Mouse (Mus musculus): ENCODE data around the gene Rbfox3. TPM values are rescaled to one million over a fixed set of nuclear protein-coding genes. Genes with fewer than 3 reads are reported as not detected.
A peak's percentile ranks its signal among the peaks of the same experiment; 100 is the strongest.

Gene Rbfox3
- total and polyA plus RNA-seq, 2 experiments from 2014 or later, result 52.6 to 76.8 TPM

DNA sequence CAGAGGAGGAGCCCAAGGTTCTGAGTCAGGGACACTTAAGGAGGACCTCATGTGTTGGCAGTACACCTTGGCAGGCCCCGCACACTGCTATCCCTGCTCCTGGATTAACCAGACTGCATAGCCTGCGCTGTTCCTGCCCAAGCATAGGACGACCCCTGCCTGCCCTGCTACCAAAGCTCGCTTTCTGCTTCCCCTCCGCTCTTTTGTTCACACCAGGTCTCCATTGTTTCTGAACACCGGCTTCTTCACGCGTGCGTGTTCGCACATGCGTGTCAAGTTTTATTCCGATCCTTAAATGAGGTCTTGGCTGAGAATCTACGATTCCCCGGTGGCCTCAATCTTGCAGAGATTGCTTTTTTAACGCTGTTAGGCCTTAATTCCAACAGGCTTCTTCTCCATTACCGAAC, 20.4 kb downstream of the Rbfox3 start:
- peak overlapping the region; percentile 56 for H3K27ac ChIP-seq
- H3K9ac ChIP-seq (replicated peaks; ENCODE audit: low read length), result 0 out of 2 replicates have a peak overlapping the region, but pooled peaks have one; percentile 17
- no peaks in the 10 kb centered on the region for H3K27me3 ChIP-seq (ENCODE audit: insufficient read depth, low read length)
- peak; percentile 53 for ATAC-seq
- H3K4me3 ChIP-seq (ENCODE audit: low read length), result no peak overlapping the region
- DNase-seq (ENCODE audit: low spot score), result peak; percentile 59
- H3K36me3 ChIP-seq (ENCODE audit: insufficient read depth, low read length), result no peaks in the 10 kb centered on the region
- no peak overlapping the region for H3K4me2 ChIP-seq (ENCODE audit: low read depth, low read length)
- peaks cover 12% of the 10 kb centered on the region; the same call in 1 of the 2 replicates for H3K4me1 ChIP-seq (ENCODE audit: insufficient read depth, low read length)
- WGBS, result 32% methylated on average over 16 of the region's 16 CpGs
- no peaks in the 10 kb centered on the region for H3K9me3 ChIP-seq (ENCODE audit: low read length)
- no peak for TF ChIP-seq CTCF (IDR thresholded peaks at IDR 0.05; ENCODE audit: low read depth)

DNA sequence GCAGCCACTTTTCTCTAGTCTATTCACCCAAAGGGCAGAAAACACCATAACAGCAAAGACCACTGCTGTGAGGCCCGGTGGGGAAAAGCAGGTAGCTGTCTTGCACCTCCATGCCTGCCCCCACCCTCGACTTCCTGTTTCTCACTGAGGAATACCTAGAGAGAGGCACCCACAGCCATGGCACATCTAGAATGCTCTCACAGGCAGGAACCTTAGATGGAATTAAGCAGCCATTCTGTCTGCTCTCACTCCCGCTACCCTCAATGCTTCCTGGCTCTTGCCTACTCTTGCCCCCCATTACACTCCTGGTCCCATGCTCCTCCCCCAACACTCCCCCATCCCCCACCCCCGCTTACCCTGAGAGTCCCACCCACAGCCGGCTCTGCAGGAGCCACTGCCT, 20.9 kb downstream of the Rbfox3 start:
- no peak overlapping the region for H3K9ac ChIP-seq (replicated peaks; ENCODE audit: low read length)
- no peaks in the 10 kb centered on the region for H3K9me3 ChIP-seq (ENCODE audit: low read length)
- no peak for DNase-seq (ENCODE audit: low spot score)
- peak; percentile 16; the same call in 1 of the 2 replicates for ATAC-seq
- no peaks in the 10 kb centered on the region for H3K36me3 ChIP-seq (ENCODE audit: insufficient read depth, low read length)
- H3K4me3 ChIP-seq (ENCODE audit: low read length), result no peak overlapping the region
- peaks cover 12% of the 10 kb centered on the region; the same call in 1 of the 2 replicates for H3K4me1 ChIP-seq (ENCODE audit: insufficient read depth, low read length)
- H3K27ac ChIP-seq, result peak overlapping the region; percentile 56
- no peak overlapping the region for H3K4me2 ChIP-seq (ENCODE audit: low read depth, low read length)
- WGBS, result 60% methylated on average over 5 of the region's 5 CpGs
- no peak for TF ChIP-seq CTCF (IDR thresholded peaks at IDR 0.05; ENCODE audit: low read depth)
- no peaks in the 10 kb centered on the region for H3K27me3 ChIP-seq (ENCODE audit: insufficient read depth, low read length)

GRCm38 (mm10) chr11:118889500-118889899, 21.9 kb downstream of the Rbfox3 start:
- Histone ChIP-seq H3K27ac (no peak overlapping the region), H3K27me3 (ENCODE audit: insufficient read depth, low read length) (no peaks in the 10 kb centered on the region), H3K4me2 (ENCODE audit: low read depth, low read length) (no peak overlapping the region), H3K9me3 (ENCODE audit: low read length) (no peaks in the 10 kb centered on the region), H3K4me1 (ENCODE audit: insufficient read depth, low read length) (peaks cover 12% of the 10 kb centered on the region; the same call in 1 of the 2 replicates), H3K9ac (replicated peaks; ENCODE audit: low read length) (no peak overlapping the region), H3K36me3 (ENCODE audit: insufficient read depth, low read length) (no peaks in the 10 kb centered on the region), H3K4me3 (ENCODE audit: low read length) (no peak overlapping the region)
- WGBS, result 76% methylated on average over 4 of the region's 4 CpGs
- no peak for TF ChIP-seq CTCF (IDR thresholded peaks at IDR 0.05; ENCODE audit: low read depth)
- DNase-seq (ENCODE audit: low spot score) (no peak), ATAC-seq (no peak)

GRCm38 (mm10) chr11:118888426-118888825, 23.0 kb downstream of the Rbfox3 start:
- Histone ChIP-seq H3K4me2 (ENCODE audit: low read depth, low read length) (no peak overlapping the region), H3K27me3 (ENCODE audit: insufficient read depth, low read length) (no peaks in the 10 kb centered on the region), H3K27ac (no peak overlapping the region), H3K36me3 (ENCODE audit: insufficient read depth, low read length) (no peaks in the 10 kb centered on the region), H3K4me1 (ENCODE audit: insufficient read depth, low read length) (peaks cover 12% of the 10 kb centered on the region; the same call in 1 of the 2 replicates), H3K4me3 (ENCODE audit: low read length) (no peak overlapping the region), H3K9ac (replicated peaks; ENCODE audit: low read length) (no peak overlapping the region), H3K9me3 (ENCODE audit: low read length) (no peaks in the 10 kb centered on the region)
- no peak for TF ChIP-seq CTCF (IDR thresholded peaks at IDR 0.05; ENCODE audit: low read depth)
- DNase-seq (ENCODE audit: low spot score) (no peak), ATAC-seq (no peak)
- 74% methylated on average over 8 of the region's 8 CpGs for WGBS

- no peaks in the 10 kb centered on the region for H3K9me3 ChIP-seq (ENCODE audit: low read length)
- H3K4me2 ChIP-seq (ENCODE audit: low read depth, low read length), result no peak overlapping the region
- H3K4me1 ChIP-seq (ENCODE audit: insufficient read depth, low read length), result peaks cover 16% of the 10 kb centered on the region; the same call in 1 of the 2 replicates
- ATAC-seq, result no peak
- 0 out of 2 replicates have a peak overlapping the region, but pooled peaks have one; percentile 4 for H3K27ac ChIP-seq
- H3K4me3 ChIP-seq (ENCODE audit: low read length), result no peak overlapping the region
- no peak overlapping the region for H3K9ac ChIP-seq (replicated peaks; ENCODE audit: low read length)
- TF ChIP-seq CTCF (IDR thresholded peaks at IDR 0.05; ENCODE audit: low read depth), result no peak
- no peaks in the 10 kb centered on the region for H3K36me3 ChIP-seq (ENCODE audit: insufficient read depth, low read length)
- no peak for DNase-seq (ENCODE audit: low spot score)
- no peaks in the 10 kb centered on the region for H3K27me3 ChIP-seq (ENCODE audit: insufficient read depth, low read length)
These were observed 24.2 kb downstream of the Rbfox3 start for GRCm38 (mm10) chr11:118887206-118887605.

GRCm38 (mm10) chr11:118886269-118886965, 25.0 kb downstream of the Rbfox3 start:
- 84% methylated on average over 11 of the region's 11 CpGs for WGBS
- H3K4me1 ChIP-seq (ENCODE audit: insufficient read depth, low read length), result peaks cover 19% of the 10 kb centered on the region; the same call in 1 of the 2 replicates
- ATAC-seq (no peak), DNase-seq (ENCODE audit: low spot score) (no peak)
- H3K27ac ChIP-seq, result 0 out of 2 replicates have a peak overlapping the region, but pooled peaks have one; percentile 4
- no peak overlapping the region for H3K4me3 ChIP-seq (ENCODE audit: low read length)
- H3K4me2 ChIP-seq (ENCODE audit: low read depth, low read length), result no peak overlapping the region
- no peak overlapping the region for H3K9ac ChIP-seq (replicated peaks; ENCODE audit: low read length)
- no peak for TF ChIP-seq CTCF (IDR thresholded peaks at IDR 0.05; ENCODE audit: low read depth)
- H3K9me3 ChIP-seq (ENCODE audit: low read length), result no peaks in the 10 kb centered on the region
- no peaks in the 10 kb centered on the region for H3K27me3 ChIP-seq (ENCODE audit: insufficient read depth, low read length)
- H3K36me3 ChIP-seq (ENCODE audit: insufficient read depth, low read length), result no peaks in the 10 kb centered on the region

DNA sequence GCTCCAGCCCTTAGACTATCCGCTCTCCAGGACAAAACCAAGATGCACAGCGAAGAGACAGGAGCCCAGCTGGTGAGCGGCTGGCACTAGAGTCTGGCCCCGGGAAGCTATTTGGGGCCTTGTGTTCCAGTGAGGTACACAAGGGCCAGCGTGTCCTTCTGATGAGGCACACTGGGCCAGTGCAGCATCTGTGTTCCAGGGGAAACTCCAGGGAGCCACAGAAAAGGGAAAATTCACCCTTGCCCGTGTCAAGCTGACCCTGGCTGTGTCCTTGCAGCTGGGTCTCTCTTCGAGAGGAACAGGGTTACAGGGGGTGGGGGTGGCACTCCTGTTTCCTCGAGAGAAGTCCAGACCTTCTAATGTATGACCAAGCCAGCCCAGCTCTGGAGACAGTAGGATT, 25.8 kb downstream of the Rbfox3 start:
- no peaks in the 10 kb centered on the region for H3K27me3 ChIP-seq (ENCODE audit: insufficient read depth, low read length)
- H3K36me3 ChIP-seq (ENCODE audit: insufficient read depth, low read length), result no peaks in the 10 kb centered on the region
- ATAC-seq, result no peak
- no peak for TF ChIP-seq CTCF (IDR thresholded peaks at IDR 0.05; ENCODE audit: low read depth)
- peaks cover 14% of the 10 kb centered on the region; the same call in 1 of the 2 replicates for H3K4me1 ChIP-seq (ENCODE audit: insufficient read depth, low read length)
- H3K27ac ChIP-seq, result no peak overlapping the region
- 60% methylated on average over 8 of the region's 8 CpGs for WGBS
- H3K4me3 ChIP-seq (ENCODE audit: low read length), result no peak overlapping the region
- H3K9ac ChIP-seq (replicated peaks; ENCODE audit: low read length), result no peak overlapping the region
- H3K9me3 ChIP-seq (ENCODE audit: low read length), result no peaks in the 10 kb centered on the region
- no peak for DNase-seq (ENCODE audit: low spot score)
- H3K4me2 ChIP-seq (ENCODE audit: low read depth, low read length), result no peak overlapping the region

Data from hindbrain, postnatal 0 days (tissue).